Mouse (Mus musculus) megakaryocyte, adult 5-6 weeks (primary cell): ENCODE data around the gene Mrnip. TPM values are rescaled to one million over a fixed set of nuclear protein-coding genes. Genes with fewer than 3 reads are reported as not detected.

Experiments
- ATAC-seq: 2 replicates; pipeline ENCODE4 v1.8.0; 2016; ENCODE audit warnings: mild to moderate bottlenecking, inconsistent platforms; ENCODE audit not compliant: poor library complexity, severe bottlenecking
- total RNA-seq, 2 experiments: library from RNA; stranded (forward) in 1 of 2; stranded (reverse) in 1 of 2; fragments of 153-499, 151-499 nt in 1 of 2; fragments of 221-1000, 200-1000 nt in 1 of 2; gene quantifications; 2 replicates each; pipeline versions ENCODE4 v1.2.3 to v1.2.4; 2015 to 2017

Mrnip gene
- total RNA-seq, 2 experiments from 2014 or later, result 7.5 to 7.6 TPM

GRCm38 (mm10) chr11:50200613-50201012 lies 26.4 kb downstream of the Mrnip start:
- ATAC-seq, result no peak

DNA sequence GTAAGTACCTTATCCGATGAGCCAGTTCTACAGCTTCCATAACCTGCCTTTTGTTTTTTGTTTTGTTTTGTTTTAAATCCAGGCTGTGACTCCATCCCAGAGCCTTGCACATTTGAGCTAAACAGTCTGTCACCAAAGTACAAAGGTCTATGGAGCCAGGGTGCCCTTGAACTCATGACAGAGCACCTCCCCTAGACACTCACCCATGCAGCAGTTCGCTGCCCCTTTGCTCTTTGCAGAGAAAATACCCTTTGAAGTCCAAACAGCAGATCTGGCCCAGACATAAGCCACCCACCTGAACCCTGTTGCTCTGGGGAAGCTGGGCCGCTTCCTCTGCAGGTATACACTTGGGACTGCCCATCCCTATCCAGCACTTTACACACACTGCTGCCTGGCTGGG lies 27.3 kb downstream of the Mrnip start:
- ATAC-seq, result no peak

DNA sequence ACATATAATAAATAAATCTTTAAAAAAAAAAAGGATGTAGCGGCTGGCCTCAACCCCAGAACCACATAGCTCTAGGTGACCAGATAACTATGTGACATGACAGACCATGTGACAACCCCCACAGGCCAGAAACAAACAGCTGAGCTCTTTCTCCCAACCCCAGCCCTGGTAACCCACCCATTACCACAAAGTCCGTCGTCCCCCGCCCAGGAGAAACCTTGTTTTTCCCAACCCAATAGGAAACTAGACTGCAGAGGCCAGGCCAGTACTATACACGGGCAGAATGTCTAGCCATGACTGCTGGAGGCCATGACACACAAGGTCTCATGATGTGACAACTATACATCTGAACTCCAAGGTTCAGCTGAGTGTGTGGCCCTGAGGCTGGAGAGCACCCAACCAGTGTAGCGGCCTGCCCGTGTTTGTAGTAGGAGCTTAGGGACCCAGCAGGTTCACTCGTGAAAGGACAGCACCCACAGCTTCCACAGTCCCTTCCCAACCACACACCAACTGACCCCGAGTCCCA lies 29.1 kb downstream of the Mrnip start:
- ATAC-seq, result no peak

DNA sequence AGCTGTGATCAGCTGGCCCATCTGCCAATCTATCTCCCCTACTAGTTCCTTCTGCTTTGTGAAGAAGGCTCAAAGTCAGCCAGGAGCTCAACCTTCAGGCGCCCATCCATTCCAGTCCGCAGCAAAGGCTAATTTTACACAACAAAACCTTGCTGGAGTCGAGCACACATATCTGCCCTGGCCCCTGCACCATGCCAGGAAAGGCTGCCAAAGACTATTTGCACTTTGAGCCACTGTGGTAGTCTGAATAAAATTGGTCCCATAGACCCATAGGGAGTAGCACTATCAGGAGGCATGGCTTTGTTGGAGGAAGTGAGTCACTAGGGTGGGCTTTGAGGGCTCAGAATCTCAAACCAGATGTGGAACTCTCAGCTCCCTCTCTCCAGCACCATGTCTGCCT lies 31.2 kb downstream of the Mrnip start:
- ATAC-seq, result no peak

GRCm38 (mm10) chr11:50206037-50206436 lies 31.8 kb downstream of the Mrnip start:
- ATAC-seq, result no peak

DNA sequence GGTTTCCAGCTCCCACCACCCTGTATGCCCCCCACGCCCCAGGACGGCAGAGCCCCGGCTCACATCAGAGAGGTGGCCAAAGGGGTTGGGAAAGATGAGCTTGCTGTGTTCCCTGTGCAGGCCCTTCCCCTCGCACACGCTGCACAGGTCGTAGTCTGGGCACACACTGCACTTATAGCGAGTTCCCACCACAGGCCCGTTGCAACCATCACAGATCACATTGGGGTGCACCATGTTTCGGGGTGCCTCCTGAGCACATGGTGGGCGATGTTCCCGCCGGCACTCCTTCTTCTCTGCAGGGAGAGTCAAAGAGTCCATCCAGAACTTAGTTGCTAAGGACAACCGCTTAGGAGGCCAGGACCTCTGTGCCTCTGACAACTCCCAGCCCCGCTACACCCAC lies 33.1 kb downstream of the Mrnip start:
- no peak for ATAC-seq

- ATAC-seq, result no peak
Measured at GRCm38 (mm10) chr11:50208039-50208438, 33.8 kb downstream of the Mrnip start.

DNA sequence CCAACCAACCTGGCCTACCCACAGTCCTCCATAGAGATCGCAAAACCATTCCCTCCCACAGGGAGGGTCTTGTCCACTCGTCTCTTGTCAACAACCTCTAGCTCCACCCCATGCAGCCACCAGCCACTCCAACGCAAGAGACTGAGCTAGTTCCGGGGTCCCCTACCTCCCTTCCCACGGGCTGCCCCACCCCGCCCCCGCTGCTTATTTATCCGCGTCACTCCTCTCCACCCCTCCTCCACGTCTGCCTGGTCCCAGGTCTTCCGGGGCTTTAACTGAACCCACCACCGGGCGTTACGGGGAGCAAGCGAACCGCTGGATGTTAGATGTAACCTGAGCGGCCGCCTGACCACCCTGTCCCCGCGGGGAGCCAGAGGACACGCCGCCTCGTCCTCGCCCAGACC lies 35.9 kb downstream of the Mrnip start:
- ATAC-seq, result peak; percentile 89

DNA sequence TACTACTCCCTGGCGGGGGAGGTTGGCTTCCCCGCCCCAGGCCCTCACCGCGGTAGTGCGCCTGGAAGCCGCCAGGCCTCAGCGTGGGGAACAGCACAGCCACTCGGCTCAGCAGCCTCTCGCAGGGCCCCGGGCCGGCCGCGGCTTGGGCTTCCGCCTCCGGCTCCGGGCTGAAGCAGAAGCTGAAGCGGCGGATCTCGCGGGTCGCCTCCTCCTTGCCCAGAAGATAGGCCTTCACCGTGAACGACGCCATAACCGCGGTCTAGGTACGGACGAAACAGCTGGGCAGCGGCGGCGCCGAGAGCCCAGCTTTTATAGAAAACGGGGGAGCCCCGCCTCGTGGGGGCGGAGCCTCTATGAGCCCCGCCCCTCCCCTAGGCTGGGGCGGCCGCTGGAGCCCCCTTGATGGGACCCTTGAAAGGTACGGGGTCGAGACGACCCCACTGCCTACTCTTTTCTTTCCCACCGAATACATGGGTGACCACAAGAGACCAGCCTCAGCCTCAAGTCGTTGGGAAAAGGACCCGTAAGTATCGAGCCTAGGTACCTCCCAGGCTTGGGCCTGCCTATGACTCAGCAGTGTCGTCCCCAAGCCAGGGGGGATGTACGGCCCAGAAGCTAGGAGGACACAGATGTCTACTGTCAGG lies 36.4 kb downstream of the Mrnip start, which contains the start of the genes Sqstm1 and Mgat4b:
Gene Sqstm1 (minus strand): TSS at position 323 of the 647 bp plus-strand sequence.
Gene Mgat4b (plus strand): TSS at position 386 of the 647 bp plus-strand sequence.
- ATAC-seq, result peak; percentile 68

DNA sequence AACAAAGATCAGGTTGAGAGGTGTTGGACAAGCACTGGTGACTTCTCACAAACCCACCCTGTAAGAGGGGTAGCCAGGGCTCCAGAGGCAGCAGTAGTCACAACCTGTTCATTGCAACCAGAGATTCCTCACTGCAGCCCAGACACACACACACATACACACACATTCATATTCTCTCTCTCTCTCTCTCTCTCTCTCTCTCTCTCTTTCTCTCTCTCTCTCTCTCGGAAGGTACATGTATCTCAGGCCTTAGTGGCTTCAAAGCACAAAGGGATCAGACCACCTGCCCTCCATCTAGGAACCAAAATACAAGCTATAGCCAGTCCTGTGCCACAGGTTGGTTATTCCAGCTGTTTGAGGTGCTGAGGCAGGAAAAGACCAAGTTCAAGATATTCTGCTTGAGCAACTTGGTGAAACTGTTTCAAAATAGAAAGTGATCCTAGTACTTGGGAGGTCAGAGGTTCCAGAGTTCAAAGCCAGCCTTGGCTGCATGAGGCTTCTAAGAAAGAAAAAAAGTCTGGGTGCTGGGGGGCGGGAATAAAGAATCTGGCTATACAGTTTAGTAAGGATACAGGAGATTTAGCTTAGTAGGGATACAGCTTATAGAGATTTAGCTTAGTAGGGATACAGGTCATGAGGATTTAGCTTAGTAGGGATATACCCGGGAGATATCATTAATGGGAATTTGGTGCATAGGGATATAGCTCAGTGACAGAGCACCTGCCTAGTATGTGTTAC lies 37.2 kb downstream of the Mrnip start:
- ATAC-seq, result no peak

- no peak for ATAC-seq
Measured at GRCm38 (mm10) chr11:50212060-50212739, 38.0 kb downstream of the Mrnip start.

- ATAC-seq, result peak; percentile 2; the same call in 1 of the 2 replicates
Measured at GRCm38 (mm10) chr11:50212848-50213758, 38.9 kb downstream of the Mrnip start.

- no peak for ATAC-seq
Measured at GRCm38 (mm10) chr11:50214631-50215030, 40.4 kb downstream of the Mrnip start.

- ATAC-seq, result no peak
Measured at GRCm38 (mm10) chr11:50215633-50216032, 41.4 kb downstream of the Mrnip start.

GRCm38 (mm10) chr11:50216724-50217366 lies 42.6 kb downstream of the Mrnip start:
- no peak for ATAC-seq

- ATAC-seq, result no peak
Measured at GRCm38 (mm10) chr11:50217811-50218210, 43.6 kb downstream of the Mrnip start.

GRCm38 (mm10) chr11:50219833-50220232 lies 45.6 kb downstream of the Mrnip start:
- no peak for ATAC-seq

DNA sequence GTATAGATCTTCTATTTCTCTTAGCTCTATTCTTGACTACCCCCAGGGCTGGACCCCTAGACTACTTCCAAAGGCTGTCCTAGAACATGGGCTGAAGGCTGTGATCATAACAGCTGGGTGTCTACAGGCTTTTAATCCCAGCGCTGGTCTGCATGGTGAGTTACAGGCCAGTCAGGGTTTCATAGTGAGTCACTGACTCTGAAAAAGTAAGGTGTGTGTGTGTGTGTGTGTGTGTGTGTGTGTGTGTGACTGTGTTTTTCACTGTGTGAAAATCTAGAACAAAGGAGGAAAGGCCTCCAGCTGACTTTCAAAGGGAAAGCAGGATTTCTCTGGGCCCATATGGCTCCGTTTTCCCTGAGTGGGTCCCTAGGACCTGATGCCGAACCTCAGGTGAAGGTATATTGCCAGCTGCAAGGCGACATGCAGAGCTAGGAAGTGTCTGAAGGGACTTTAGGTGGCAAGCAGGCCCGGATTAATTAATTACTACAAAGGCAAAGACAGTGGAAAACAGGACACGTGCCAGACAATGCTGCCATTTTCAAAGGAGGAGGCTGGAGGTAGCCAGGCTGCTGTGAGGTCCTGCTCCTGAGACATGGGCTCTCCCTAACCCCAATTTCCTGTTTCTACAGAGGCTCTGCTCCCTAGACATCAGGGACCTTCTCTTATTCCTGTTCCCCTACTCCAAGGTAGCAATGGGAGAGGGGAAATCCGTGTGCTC lies 48.5 kb downstream of the Mrnip start:
- ATAC-seq, result no peak
